Mouse (Mus musculus): ENCODE data around the gene Colec11.

- no peak for TF ChIP-seq MAX (IDR thresholded peaks at IDR 0.05; ENCODE audit: low read length)
- TF ChIP-seq CTCF (conservative IDR thresholded peaks at IDR 0.05 in 1 of 2, IDR thresholded peaks at IDR 0.05 in 1 of 2; ENCODE audit: low read depth in 2 of 2, low read length in 2 of 2) = no peak
- TF ChIP-seq POLR2A (IDR thresholded peaks at IDR 0.05; ENCODE audit: low read depth, low read length) = no peak
- no peak for TF ChIP-seq ZC3H11A (IDR thresholded peaks at IDR 0.05; ENCODE audit: low read depth, low read length)
- TF ChIP-seq UBTF (IDR thresholded peaks at IDR 0.05; ENCODE audit: low read depth, low read length) = no peak
- TF ChIP-seq EP300 (IDR thresholded peaks at IDR 0.05; ENCODE audit: low read length) = no peak
- no peak for TF ChIP-seq IRF4 (IDR thresholded peaks at IDR 0.05; ENCODE audit: low read depth, low read length)
- TF ChIP-seq TCF12 (IDR thresholded peaks at IDR 0.05; ENCODE audit: low read depth, low read length) = no peak
Observed at GRCm38 (mm10) chr12:28625407-28625806, 2.2 kb upstream of the Colec11 start.

Measured in CH12.LX (cell line).